Mouse (Mus musculus) adrenal gland, adult 18-20 months (tissue): ENCODE results near the gene Adamtsl1. TPM values are rescaled to one million over a fixed set of nuclear protein-coding genes. Genes with fewer than 3 reads are reported as not detected.

ENCODE experiments used
- DNase-seq, 2 experiments: peaks; one replicate each; pipeline ENCODE4 v3.0.0; 2021 to 2022; ENCODE audit warnings: low spot score in 2 of 2
- total RNA-seq, 2 experiments: library from RNA; stranded (reverse); gene quantifications; 1 replicate in 1 of 2; 2 replicates in 1 of 2; pipeline ENCODE4 v1.2.3; 2021

Gene Adamtsl1
- total RNA-seq, 2 experiments from 2014 or later, result 10.2 to 15.8 TPM

DNA sequence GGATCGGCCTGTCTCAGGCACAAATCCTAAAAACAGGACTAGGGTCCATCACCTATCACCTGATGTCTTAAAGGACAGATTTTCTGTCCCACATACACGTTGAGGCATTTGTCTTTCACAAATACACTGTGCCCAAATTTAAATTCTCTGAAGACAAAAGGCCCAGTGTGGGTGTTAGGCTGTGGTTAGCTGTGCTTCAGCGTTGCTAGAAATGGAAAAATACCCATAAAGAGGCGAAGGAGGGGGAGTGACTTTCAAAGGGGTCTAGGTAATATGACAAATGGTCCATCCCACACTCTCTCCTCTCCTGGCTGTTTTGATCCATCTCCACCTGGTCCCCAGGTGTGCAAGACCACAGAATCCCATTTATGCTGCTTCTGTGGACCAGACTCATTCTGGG is 404.4 kb downstream of the Adamtsl1 start:
- DNase-seq, result no peak

DNA sequence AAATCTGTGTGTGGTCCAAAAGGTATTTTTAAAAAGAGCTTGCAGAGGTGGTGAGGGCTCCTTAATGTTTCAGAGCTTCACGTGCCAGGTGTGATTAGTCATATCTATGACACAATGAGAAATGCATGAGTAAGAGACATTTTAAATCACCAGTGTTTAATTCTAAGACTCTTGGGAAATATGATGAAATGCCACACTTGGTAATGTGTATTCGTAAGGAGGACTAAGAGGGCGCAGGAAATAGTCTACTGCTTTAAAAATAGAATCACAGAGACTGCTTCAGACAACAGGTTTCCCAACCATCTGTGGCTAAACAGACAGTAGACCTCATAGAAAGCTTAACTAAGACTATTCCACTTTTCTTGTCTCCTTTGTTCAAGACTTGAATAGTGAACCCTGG is 406.5 kb downstream of the Adamtsl1 start:
- no peak for DNase-seq

DNA sequence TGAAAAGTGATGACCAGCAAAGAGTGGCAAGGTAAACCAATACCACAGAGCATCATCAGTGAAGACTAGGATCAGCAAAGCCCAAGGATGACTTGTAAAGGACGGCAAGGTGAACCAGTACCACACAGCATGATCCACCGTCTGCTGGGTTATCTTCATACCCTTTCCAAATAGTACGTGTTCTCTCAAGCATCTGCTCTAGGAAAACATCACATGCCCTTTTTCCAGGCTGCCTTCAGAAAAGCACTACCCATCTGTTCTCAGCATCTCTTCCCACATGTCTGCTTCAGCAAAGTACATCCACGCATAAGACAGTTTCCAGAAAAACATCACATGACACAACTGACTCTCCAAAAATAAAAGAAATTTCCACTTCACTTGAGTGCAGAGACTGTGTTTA is 408.8 kb downstream of the Adamtsl1 start:
- no peak for DNase-seq

DNA sequence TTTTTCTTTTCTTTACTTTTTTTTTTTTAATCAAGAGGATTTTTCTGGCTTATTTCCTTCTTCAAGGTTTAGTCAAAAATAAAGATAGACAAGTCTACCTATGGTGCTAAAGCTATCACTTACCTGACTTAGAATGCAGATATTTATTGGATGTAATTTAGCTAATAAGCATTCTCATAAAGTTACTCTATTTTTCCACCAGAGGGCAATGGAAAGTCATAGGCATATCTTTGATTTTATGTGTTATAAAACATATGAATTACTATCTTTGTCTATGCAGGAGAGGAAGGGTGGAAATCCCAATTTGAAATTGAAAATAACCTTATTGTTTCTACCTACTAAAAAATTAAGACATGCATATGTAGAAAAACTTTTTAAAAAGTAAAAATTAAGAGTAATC is 418.2 kb downstream of the Adamtsl1 start:
- no peak for DNase-seq

DNA sequence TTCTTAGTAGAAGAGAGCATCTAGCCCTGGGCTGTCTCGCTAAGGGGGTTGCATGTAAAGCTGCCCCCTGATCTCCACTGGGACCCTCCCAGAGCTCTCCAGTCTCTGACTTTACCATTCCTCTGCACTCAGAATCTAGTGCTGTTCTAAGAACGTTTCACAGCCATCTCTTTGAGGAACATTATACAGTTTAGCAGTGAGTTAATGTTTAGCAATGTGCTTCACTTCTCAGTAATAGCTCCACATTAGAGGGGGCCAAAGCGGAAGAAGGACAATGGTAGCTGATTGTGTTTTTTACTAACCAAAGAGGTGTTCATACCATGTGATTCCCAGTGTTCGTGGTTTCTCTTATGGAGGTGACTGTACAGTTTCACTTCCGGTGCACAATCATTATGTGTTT is 425.5 kb downstream of the Adamtsl1 start:
- no peak for DNase-seq

DNA sequence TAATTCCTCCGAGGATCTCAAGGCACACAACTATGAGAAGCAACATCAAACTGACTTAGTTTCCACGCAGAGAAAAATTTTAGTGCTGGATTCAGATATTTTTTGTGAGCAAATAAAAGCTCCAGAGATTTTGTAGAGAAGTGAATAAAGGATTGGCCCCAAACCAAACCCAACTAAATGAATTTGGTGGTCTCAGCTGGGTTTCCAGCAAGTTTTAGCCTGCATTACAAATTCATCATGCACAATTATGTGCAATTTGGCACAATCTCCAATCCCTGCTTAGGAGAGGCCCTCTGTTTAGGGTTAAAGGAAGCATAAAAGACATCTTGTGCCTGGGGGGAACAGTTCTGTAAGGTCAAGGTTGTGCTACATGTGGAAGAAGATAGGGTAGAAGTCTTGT is 427.9 kb downstream of the Adamtsl1 start:
- no peak for DNase-seq

DNA sequence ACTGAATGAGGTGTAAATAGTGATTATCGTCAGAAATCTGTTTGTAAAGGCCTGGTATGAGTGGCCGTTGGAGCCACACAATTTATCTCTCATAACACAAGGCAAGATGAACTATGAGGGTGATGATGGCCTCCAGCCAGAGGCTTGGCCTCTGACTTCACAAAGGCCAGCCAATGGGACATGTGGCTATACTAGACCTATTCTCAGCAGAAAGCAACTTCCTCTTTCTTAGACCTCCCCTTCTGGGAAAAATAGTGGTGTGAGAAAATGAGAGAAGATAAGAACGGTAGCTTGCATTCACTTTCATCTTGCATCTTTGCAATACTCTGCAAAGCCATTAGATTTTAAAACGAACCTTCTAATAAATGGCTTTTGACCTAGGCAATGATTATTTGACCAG is 439.6 kb downstream of the Adamtsl1 start:
- DNase-seq, result no peak

DNA sequence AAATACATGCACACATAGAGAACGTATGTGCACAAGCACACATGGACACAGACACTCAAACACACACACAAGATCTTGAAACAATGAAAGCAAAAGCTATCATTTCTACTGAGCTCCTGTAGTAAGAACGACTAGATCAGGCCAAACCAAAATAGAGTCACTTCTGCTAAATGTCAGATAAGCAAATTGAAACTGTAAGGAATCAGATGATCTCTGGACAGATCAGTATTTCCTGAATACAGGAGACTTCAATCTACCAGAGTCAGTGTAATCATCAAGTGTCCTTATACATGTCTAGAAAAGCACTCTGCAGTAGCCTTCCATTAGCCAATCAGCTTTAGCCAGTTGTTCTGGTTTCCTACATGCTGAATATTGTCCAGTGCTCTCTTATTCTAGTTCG is 441.4 kb downstream of the Adamtsl1 start:
- no peak for DNase-seq

DNA sequence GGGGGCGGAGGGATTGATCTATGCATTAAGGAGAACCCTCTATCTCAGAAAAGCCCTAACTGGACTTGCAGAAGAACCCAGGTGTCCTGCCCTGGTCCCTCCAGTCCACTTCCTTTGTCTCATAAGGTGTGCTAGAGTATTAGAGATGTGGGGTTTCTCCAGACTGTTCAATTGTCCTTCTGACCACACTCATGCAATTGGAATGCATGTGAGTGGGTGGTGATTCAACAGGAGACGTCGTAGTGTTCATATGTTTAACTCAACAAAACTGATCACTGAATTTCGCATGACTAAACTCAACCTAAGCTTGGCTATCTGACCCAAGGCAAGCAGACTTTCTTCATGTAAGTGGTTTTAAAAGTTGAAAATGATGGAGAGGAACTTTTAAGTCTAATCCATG is 443.3 kb downstream of the Adamtsl1 start:
- no peak for DNase-seq

DNA sequence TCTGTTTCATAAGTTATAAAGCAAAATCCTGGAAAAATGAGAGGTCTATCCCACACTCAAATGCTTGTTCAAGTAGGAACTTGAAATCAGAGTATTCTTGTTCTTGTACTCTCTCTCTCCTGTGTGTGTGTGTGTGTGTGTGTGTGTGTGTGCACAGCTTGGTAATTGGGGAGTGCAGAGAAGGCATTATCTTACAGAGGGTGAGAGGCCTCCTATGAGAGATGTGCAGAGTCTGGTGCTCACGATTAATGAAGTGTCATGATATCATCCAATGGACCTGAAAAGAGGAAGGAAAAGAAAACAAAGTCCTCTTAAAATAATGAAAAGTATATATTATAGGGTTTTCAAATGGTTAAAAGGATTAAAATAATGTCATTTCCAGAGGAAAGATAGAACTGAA is 443.9 kb downstream of the Adamtsl1 start:
- no peak for DNase-seq

DNA sequence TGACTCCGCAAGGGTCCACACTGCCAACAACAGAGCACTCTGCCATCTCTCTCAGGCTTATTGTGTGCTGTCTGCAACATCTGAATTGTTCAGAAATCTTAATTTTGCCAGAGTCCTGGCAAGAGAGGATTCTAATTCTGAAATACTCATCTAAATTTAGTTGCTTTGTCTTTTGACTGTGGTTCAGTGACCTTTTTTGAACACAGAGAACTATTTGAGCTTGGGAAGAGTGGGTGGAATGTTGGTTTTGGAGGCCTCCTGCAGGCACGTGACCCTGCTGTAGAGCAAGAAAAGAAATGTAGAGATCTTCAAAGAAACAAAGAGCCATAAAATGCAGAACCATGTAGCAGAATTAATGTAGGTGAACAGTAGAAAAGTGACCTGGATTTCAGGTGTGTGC is 445.0 kb downstream of the Adamtsl1 start:
- no peak for DNase-seq

DNA sequence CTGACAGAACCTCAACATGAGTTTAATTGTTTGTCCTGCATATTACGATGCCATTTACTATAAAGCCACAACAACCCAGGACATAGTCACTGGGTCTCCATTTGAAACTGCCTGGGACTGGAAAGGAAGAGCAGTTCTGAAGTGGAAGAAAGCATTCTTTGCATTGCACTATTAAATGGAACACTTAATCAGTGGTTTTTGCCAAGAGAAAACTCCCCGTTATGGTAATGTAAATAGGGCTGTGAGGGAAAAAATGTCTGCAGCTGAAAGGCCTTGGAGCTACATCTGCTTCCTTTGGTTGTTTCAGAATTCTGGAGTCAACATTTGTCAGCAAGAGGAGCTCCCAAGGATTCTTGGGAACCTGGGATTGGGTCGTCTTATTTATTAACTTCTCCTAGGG is 462.2 kb downstream of the Adamtsl1 start:
- DNase-seq, result no peak

DNA sequence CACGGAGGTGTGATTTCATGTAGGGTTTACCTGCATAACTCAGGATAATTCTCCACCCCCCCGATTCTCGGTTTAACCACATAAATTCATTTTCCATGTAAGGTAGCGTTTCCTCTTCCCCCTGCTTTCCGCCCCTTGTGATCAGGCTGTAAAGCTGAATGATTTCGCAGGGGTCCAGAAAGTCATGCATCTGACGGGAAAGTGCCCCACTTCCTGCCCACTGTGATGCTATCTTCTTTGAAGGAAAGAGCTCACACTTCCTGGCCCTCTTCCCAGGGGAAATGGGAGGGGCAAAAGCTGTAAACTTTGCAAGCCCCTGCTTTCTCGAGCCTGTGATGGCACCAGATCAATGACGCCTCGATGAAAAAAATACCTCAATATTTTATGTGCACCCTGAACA is 465.2 kb downstream of the Adamtsl1 start:
- DNase-seq, result no peak

DNA sequence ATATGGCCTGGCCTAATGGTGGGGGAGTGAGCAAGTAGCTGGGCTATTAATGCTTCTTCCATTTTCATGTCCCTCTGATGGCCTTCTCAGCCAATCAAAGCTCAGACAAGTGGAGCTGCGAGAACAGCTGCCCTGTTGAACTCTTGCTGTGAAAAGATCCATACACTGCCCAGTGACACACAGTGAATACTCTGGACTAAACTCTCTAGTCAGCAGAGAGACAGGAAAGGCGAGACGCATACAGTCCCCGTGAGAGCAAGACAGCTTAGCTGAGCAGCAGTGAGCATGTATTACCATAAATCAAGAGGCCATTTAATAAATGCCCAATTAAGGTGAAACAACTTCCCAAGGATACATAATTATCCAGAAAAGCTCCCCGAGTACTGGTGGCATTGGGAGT is 492.6 kb downstream of the Adamtsl1 start:
- no peak for DNase-seq

DNA sequence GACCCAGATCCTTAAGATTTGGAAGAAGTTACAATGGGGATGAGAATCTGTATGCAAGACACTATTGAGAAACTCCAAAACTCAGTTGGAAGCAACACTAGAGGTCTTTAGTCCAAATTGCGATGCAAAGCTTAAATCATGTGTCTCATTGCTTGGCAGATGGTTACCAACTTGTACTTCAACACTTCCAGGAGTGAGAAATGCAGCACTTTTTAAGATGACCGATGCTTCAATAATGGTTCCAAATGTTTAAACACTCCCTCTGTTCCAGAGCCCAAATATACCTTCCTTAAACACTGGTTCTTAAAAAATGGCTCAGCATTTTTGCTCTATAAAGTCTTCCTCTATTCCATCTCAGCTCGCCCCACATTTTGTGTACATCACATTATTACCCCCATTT is 499.7 kb downstream of the Adamtsl1 start:
- DNase-seq, result no peak

DNA sequence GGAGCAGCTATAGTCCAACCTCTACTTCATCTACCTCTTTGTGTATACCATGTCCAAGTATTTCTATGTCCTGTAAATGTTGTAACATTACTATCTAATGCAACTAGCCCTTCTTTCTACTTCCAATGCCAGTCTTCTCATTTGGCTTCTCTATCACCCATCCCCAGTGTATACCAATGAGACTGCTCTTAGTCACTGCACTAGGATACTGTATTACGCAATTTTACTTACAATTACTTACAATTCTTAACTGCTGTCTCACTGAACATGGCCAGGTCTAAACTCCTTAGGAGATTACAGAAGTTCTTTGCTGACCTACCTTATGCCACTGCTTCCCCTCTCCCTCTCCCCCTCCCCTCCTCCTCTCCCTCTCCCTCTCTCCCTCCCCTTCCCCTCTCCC is 505.0 kb downstream of the Adamtsl1 start:
- no peak for DNase-seq

DNA sequence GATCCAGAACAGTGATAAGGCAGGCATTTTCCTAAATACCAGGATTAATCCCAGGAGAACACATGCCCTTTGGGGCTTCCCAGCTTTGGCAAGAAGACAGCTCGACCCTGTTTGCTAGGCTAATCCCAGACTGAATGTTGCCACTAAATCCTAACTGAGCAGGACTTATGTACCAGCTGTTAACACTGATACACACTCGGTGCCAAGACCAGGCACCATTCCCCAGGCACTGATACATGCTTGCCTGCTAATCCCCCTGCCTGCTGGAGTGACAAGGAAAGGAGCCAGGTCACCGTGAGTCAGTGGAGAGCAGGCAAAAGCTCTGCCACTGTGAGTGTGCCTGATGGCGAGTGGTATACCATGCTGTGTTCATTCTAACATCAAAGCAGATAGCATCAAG is 505.6 kb downstream of the Adamtsl1 start:
- no peak for DNase-seq

DNA sequence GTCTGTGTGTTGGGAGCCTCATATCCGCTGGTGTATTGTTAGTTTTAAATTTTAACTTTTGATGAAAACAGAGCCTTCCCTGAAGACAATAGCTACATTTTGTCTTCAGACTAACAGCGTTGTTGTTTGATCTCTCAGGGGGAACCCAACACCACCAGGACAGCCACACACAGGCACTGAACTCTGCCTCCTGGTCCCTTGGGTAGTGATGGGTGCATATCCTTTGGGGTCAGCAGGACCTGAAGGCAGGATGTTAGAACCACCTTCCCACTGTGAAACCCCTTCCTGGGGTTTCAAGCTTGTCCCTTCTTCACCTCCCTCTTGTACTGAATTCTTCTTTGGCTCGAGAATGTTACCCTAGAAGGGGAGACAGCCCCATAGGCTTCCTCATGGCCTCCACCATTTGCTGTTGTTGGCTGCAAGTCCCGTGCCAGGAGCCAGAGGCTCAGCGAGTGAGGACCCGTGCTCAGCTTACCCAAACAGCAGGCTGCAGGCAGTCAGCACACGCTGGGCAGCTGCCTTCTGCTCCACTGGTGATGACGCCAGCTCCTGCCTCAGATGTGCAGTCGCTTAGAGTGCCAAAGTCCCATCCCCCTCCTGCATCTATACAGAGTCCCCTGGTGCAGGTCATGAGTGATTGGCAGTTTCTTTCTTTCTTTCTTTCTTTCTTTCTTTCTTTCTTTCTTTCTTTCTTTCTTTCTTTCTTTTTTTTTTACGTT is 506.6 kb downstream of the Adamtsl1 start:
- no peak for DNase-seq

DNA sequence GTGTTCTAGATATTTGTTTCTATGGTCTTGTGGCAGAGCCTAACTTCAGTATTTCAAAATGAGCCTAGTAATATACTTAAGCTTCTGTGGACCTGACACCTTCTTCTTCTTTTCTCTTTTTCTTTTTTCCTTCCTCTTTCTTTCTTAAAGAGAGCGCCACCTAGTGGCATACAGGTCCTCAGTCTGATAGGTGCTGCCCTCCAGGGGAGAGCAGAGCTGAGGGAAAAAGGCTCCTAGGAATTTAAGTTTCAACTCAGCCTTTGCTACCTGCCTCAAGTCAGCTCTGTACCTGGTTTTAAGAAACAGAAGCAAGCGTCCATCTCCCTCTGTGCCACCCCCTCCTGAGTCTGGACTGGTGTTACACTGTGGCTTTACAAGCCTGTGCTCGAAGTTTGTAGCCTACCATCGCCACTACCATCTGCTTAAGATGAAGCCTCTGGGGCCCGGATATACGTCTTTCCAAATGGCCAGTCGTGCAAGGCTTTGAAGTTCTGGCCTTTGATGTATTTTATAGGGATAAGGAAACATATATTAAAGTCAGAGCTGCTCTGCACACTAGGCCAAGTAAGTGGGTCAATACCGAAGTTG is 510.7 kb downstream of the Adamtsl1 start:
- DNase-seq, result peak in 1 of 2 experiments; percentile 12

DNA sequence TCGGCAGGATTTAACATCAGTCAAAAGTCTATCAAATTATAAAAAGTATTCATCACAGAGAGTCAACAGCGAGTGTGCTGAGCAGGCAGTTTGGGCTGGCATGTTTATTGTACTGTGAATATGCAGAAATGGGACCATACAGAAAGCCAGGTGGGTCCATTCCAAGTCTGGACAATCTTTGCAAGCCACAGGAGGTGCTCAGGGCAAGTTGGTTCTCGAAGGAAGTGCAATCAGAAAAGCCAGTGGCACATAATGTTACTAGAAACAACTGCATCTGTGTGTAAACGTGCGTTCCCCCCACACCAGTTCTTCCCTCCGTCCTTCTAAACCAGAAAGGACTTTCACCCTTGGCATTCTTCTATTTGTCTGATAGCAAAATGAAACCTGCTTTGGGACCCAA is 515.5 kb downstream of the Adamtsl1 start:
- no peak for DNase-seq

DNA sequence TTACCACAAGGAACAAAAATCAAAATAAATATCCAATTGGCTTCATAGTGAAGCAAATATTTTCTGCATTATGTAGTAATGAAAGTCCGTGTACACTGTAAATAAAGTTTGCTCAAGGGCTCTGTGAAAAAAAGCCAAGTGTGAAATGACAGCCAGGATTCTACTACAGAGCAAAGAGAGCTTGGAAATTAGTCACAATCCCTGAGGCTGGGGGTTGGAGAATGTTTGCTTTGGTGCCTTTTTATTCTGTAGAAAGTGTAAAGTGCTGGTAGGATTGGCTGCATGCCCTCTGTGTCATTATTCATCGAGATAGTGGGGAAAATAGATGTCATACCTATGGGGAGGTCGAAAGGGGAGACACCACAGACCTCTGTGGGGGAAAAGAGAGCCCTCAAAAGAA is 516.2 kb downstream of the Adamtsl1 start:
- DNase-seq, result peak in 1 of 2 experiments; percentile 11

DNA sequence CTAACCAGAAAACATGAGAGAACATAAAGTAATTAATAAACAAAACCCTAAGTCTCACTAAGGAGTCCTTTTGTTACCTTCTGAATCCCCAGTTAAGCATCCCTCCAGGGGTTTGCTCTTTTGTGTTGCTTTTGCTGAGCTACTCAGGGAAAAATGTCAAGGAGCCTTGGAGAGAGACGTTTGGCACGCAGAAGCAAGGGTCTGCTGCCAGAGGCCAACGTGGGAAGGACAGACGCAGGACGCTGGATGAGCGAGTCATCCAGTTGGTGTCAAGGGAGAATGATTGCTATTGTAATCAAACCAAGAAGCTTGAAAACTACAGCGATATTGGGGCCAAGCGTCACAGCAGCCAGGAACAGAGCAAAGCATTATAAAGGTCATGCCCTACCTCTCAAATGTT is 517.1 kb downstream of the Adamtsl1 start:
- DNase-seq, result peak in 1 of 2 experiments; percentile 36

DNA sequence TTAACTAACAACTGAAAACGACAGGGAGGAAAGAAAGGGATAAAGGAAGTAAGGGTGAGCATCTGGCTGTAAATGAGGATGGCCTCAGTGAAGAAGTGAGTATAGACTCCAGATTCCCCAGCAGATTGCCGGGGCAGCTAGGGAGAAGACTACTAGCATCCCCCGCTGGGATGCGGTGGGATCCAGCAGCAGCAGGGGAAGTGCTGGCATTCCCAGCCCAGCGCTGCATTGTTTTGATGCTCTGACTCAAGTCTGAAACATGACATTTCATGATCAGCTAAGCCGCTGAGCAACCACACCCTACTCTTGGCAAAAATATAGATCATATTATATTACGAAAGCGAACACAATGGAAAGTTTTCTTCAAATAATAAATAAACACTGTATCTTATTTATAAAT is 526.9 kb downstream of the Adamtsl1 start:
- DNase-seq, result no peak
